Mouse (Mus musculus): Measurements from ENCODE around the gene C1qtnf4. TPM values are rescaled to one million over a fixed set of nuclear protein-coding genes. Genes with fewer than 3 reads are reported as not detected.
A peak's percentile ranks its signal among the peaks of the same experiment; 100 is the strongest.
"Not testable (repeated sequence)": the region's sequence is repeated elsewhere in the genome, so short reads cannot be mapped to it uniquely, and the experiment has no call there.

Gene C1qtnf4
- polyA plus RNA-seq, 1 experiment from 2014 or later = 1.6 TPM

DNA sequence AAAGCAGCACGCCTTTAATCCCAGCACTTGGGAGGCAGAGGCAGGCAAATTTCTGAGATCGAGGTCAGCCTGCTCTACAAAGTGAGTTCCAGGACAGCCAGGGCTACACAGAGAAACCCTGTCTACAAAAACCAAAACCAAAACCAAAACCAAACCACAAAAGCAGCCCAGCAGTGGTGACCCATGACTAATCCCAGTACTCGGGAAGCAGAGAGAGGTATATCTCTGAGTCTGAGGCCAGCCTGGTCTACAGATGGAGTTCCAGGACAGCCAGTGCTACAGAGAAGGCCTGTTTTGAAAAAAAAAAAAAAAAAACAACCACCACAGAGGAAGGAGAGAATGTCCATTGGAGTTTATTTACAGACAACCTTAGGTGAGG is 8.6 kb downstream of the C1qtnf4 start:
- 0 out of 2 replicates have a peak overlapping the region, but pooled peaks have one; percentile 20 for H3K9ac ChIP-seq (ENCODE audit: low read depth, low read length)
- H3K9me3 ChIP-seq (replicated peaks; ENCODE audit: control insufficient read depth, low read length); ATAC-seq (ENCODE audit: low read depth): not testable (repeated sequence)
- WGBS (ENCODE audit: insufficient replicate concordance) = 24% methylated on average over 3 of the region's 3 CpGs
- peak overlapping the region; percentile 23 for H3K4me3 ChIP-seq (ENCODE audit: low read depth, low read length)
- H3K27me3 ChIP-seq (ENCODE audit: control insufficient read depth, insufficient read depth, low read depth, low read length) = peaks cover 12% of the 10 kb centered on the region
- peak overlapping the region; percentile 55 for H3K4me2 ChIP-seq (ENCODE audit: low read depth, low read length)
- peaks cover 19% of the 10 kb centered on the region for H3K36me3 ChIP-seq (ENCODE audit: control insufficient read depth, insufficient read depth)
- peaks cover 45% of the 10 kb centered on the region for H3K4me1 ChIP-seq (ENCODE audit: control insufficient read depth, low read depth, low read length)
- peak overlapping the region; percentile 86 for H3K27ac ChIP-seq (ENCODE audit: low read length)

DNA sequence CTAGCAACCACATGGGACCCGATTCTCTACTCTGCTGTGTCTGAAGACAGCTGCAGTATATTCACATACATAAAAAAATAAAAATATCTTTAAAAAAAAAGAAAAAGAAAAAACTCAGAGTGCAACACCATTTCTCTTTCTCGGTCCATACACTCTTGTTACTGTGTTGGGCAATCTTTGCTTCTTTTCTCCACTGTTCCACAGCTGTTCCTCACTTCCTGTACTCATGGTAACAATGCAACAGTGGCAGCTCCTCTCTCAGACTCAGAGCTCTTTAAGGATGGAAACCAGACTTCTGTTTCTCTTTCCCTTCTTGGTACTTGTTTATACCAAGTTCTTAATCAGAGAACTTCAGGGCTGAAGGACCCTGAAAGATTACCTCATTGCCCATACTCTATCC is 17.7 kb downstream of the C1qtnf4 start:
- ATAC-seq (ENCODE audit: low read depth) = no peak

DNA sequence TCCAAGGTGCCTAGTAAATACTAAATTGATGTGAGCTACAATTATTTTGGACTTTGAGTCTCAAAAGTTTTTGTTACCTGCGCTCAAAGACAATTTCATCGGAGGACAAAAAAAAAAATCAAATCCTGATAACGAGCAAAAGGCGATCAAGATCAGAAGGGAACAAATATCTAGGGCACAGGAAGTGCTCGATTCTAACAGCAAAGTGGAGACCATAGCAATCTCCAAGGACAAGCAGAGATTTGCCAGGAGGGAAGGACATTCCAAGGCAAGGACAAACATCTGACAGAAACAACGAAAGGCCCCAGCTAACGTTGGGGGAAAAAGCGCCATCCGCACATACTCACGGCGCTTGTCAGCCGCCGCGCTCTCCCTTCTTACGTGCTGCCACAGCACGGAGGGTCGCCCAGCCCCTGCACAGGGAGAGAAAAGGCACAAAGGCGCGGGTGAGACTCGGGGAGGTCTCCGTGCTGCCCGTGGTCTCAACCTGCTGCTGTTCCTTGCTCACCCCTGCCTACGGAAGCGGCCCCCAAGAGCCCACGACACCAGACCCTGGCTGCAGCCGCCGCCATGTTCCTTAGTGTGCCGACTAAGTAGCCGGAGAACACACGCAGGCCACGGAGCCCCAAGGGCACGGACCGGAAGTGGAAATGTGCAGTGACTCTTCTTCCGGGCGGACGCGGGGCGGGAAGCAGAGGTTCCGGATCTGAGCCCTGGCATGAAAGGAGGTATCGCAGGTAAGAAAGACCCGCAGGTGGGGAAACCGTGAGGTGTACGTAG is 18.6 kb downstream of the C1qtnf4 start, which contains the start of the genes Kbtbd4 and Ndufs3:
TSS of gene Kbtbd4 (plus strand) at position 665 of the 780 bp plus-strand sequence.
TSS of gene Ndufs3 (minus strand) at position 752 of the 780 bp plus-strand sequence.
- Histone ChIP-seq H3K36me3 (ENCODE audit: control insufficient read depth, insufficient read depth) (peaks cover 21% of the 10 kb centered on the region), H3K27ac (ENCODE audit: low read length) (peak within 1 kb of the TSS; percentile 90), H3K4me1 (ENCODE audit: control insufficient read depth, low read depth, low read length) (peaks cover 19% of the 10 kb centered on the region), H3K9me3 (replicated peaks; ENCODE audit: control insufficient read depth, low read length) (no peaks in the 10 kb centered on the region), H3K4me2 (ENCODE audit: low read depth, low read length) (peak within 1 kb of the TSS; percentile 73), H3K4me3 (ENCODE audit: low read depth, low read length) (peak within 1 kb of the TSS; percentile 87), H3K9ac (ENCODE audit: low read depth, low read length) (peak within 1 kb of the TSS; percentile 94), H3K27me3 (ENCODE audit: control insufficient read depth, insufficient read depth, low read depth, low read length) (no peaks in the 10 kb centered on the region)
- ATAC-seq (ENCODE audit: low read depth) = peak; percentile 96
- under 1% methylated on average over 43 of the region's 43 CpGs for WGBS (ENCODE audit: insufficient replicate concordance)

More for the DNA sequence above, 17.7 kb downstream of the C1qtnf4 start:
- Histone ChIP-seq H3K27me3 (ENCODE audit: control insufficient read depth, insufficient read depth, low read depth, low read length) (no peaks in the 10 kb centered on the region), H3K9ac (ENCODE audit: low read depth, low read length) (peak overlapping the region; percentile 94), H3K27ac (ENCODE audit: low read length) (no peak overlapping the region), H3K4me1 (ENCODE audit: control insufficient read depth, low read depth, low read length) (peaks cover 19% of the 10 kb centered on the region), H3K36me3 (ENCODE audit: control insufficient read depth, insufficient read depth) (peaks cover 18% of the 10 kb centered on the region), H3K4me3 (ENCODE audit: low read depth, low read length) (peak overlapping the region; percentile 87), H3K9me3 (replicated peaks; ENCODE audit: control insufficient read depth, low read length) (no peaks in the 10 kb centered on the region), H3K4me2 (ENCODE audit: low read depth, low read length) (peak overlapping the region; percentile 73)
- 59% methylated on average over 2 of the region's 2 CpGs for WGBS (ENCODE audit: insufficient replicate concordance)

DNA sequence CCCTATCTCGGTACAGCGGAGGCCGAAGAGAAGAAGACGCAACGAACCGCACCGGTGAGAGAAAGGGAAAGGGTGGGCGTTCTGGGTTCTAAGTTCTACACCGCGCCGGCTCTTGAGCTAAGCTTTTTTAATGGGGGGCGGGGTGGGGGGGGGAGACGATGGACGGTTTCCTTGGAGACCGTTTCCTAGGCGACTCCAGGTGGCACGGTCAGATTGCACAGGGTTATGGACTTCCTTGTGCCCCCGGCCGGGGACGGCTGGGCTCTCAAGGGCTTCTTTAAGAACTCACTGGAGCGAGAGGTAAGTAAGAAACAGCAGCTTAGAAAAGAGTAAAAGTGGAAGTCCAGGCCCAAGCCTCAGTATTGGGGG is 19.2 kb downstream of the C1qtnf4 start:
- Histone ChIP-seq H3K4me1 (ENCODE audit: control insufficient read depth, low read depth, low read length) (peaks cover 19% of the 10 kb centered on the region), H3K27ac (ENCODE audit: low read length) (peak overlapping the region; percentile 90), H3K4me2 (ENCODE audit: low read depth, low read length) (peak overlapping the region; percentile 73), H3K4me3 (ENCODE audit: low read depth, low read length) (peak overlapping the region; percentile 87), H3K36me3 (ENCODE audit: control insufficient read depth, insufficient read depth) (peaks cover 27% of the 10 kb centered on the region), H3K27me3 (ENCODE audit: control insufficient read depth, insufficient read depth, low read depth, low read length) (no peaks in the 10 kb centered on the region), H3K9me3 (replicated peaks; ENCODE audit: control insufficient read depth, low read length) (no peaks in the 10 kb centered on the region), H3K9ac (ENCODE audit: low read depth, low read length) (peak overlapping the region; percentile 94)
- WGBS (ENCODE audit: insufficient replicate concordance) = under 1% methylated on average over 21 of the region's 21 CpGs
- ATAC-seq (ENCODE audit: low read depth) = peak; percentile 47

DNA sequence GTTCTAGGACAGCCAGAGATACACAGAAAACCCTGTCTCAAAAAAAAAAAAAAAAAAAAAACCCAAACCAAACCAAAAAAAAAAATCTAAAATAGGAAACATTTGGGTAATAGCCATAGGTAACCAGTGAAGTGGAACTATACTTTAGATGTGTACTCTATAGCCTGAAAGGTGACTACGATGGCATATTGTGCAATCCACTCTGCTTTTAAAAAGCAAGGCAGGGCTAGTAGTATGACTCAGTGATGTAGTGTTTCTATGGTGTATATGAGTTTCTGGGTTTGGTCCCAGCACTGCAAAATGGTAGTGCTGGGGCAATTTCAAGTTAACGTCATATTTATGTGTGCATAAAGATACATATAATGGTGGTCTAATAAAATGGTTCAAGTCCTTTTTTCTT is 21.1 kb downstream of the C1qtnf4 start:
- whole genome bisulfite sequencing (ENCODE audit: insufficient replicate concordance) = 74% methylated on average over 2 of the region's 2 CpGs
- H3K27me3 ChIP-seq (ENCODE audit: control insufficient read depth, insufficient read depth, low read depth, low read length) = no peaks in the 10 kb centered on the region
- no peak overlapping the region for H3K9ac ChIP-seq (ENCODE audit: low read depth, low read length)
- peaks cover 19% of the 10 kb centered on the region for H3K4me1 ChIP-seq (ENCODE audit: control insufficient read depth, low read depth, low read length)
- no peak for ATAC-seq (ENCODE audit: low read depth)
- no peaks in the 10 kb centered on the region for H3K9me3 ChIP-seq (replicated peaks; ENCODE audit: control insufficient read depth, low read length)
- H3K36me3 ChIP-seq (ENCODE audit: control insufficient read depth, insufficient read depth) = peaks cover 36% of the 10 kb centered on the region
- H3K4me3 ChIP-seq (ENCODE audit: low read depth, low read length) = no peak overlapping the region
- no peak overlapping the region for H3K27ac ChIP-seq (ENCODE audit: low read length)
- no peak overlapping the region for H3K4me2 ChIP-seq (ENCODE audit: low read depth, low read length)

DNA sequence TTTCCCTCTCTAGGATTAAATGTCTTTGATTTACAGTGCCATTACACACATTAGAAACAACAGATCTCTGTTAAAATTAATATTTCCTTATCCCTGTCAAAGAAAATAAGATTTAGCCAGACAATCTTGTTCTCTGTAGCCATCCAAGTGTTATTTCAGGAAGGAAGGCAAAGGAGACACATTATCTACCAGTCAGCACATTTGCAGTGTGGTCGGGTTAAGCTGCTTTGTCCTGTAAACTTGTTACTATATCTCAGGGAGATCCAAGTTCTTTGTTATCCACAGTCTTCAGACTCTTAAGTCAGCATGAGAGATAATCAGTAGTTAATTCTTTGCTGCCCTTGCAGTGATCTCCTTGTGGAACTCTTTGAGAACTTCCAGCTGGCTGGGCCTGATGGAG is 25.2 kb downstream of the C1qtnf4 start:
- no peak overlapping the region for H3K9ac ChIP-seq (ENCODE audit: low read depth, low read length)
- WGBS (ENCODE audit: insufficient replicate concordance) = 32% methylated on average over 1 of the region's 1 CpGs
- H3K4me2 ChIP-seq (ENCODE audit: low read depth, low read length) = no peak overlapping the region
- H3K27ac ChIP-seq (ENCODE audit: low read length) = no peak overlapping the region
- H3K4me3 ChIP-seq (ENCODE audit: low read depth, low read length) = no peak overlapping the region
- peaks cover 31% of the 10 kb centered on the region for H3K36me3 ChIP-seq (ENCODE audit: control insufficient read depth, insufficient read depth)
- no peak for ATAC-seq (ENCODE audit: low read depth)
- peaks cover 11% of the 10 kb centered on the region; the same call in 1 of the 2 replicates for H3K4me1 ChIP-seq (ENCODE audit: control insufficient read depth, low read depth, low read length)
- no peaks in the 10 kb centered on the region for H3K9me3 ChIP-seq (replicated peaks; ENCODE audit: control insufficient read depth, low read length)
- H3K27me3 ChIP-seq (ENCODE audit: control insufficient read depth, insufficient read depth, low read depth, low read length) = no peaks in the 10 kb centered on the region

DNA sequence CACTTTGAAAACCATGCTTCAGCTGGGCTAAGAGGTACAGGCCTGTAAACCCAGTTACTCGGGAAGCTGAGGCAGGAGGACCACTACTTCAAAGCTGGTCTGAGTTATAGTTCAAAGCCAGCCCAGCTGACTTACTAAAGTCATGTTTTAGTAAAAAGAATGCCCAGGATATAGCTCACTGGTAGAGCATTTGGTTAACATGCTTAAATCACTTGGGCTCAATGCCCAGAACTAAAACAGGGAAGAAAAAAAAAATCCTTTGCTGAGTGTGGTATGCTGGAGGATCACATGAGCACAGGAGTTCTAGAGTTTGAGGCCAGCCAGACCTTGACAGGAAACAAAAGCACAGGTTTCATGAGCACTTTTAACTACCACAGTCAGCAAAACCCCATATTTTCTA is 26.0 kb downstream of the C1qtnf4 start:
- no peak for ATAC-seq (ENCODE audit: low read depth)

DNA sequence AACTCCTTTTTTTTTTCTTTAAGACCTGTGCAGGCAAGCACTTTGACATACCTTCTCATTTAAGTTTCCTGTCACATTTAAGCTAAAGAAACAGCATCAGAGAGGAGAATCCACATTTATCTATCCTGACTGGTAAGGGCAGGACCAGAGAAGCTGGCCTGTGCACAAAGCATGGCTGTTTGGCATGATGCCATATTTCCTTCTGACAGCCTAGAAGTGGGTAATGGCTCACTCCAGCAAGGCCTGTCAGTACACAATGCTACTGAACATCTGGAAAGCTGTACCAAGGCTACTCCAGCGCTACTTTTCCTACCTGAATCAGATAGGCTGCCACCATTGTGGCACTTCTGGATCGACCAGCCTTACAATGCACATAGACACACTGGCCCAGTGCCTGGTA is 28.0 kb downstream of the C1qtnf4 start:
- peaks cover 24% of the 10 kb centered on the region for H3K36me3 ChIP-seq (ENCODE audit: control insufficient read depth, insufficient read depth)
- WGBS (ENCODE audit: insufficient replicate concordance) = 82% methylated on average over 2 of the region's 2 CpGs
- H3K9ac ChIP-seq (ENCODE audit: low read depth, low read length) = no peak overlapping the region
- H3K4me3 ChIP-seq (ENCODE audit: low read depth, low read length) = no peak overlapping the region
- H3K4me2 ChIP-seq (ENCODE audit: low read depth, low read length) = no peak overlapping the region
- H3K4me1 ChIP-seq (ENCODE audit: control insufficient read depth, low read depth, low read length) = peaks cover 29% of the 10 kb centered on the region
- H3K27me3 ChIP-seq (ENCODE audit: control insufficient read depth, insufficient read depth, low read depth, low read length) = no peaks in the 10 kb centered on the region
- H3K9me3 ChIP-seq (replicated peaks; ENCODE audit: control insufficient read depth, low read length) = no peaks in the 10 kb centered on the region
- ATAC-seq (ENCODE audit: low read depth) = no peak
- H3K27ac ChIP-seq (ENCODE audit: low read length) = no peak overlapping the region

More for the DNA sequence above, 26.0 kb downstream of the C1qtnf4 start:
- no peak overlapping the region for H3K4me3 ChIP-seq (ENCODE audit: low read depth, low read length)
- no peak overlapping the region for H3K27ac ChIP-seq (ENCODE audit: low read length)
- H3K9ac ChIP-seq (ENCODE audit: low read depth, low read length) = no peak overlapping the region
- H3K9me3 ChIP-seq (replicated peaks; ENCODE audit: control insufficient read depth, low read length) = no peaks in the 10 kb centered on the region
- H3K27me3 ChIP-seq (ENCODE audit: control insufficient read depth, insufficient read depth, low read depth, low read length) = no peaks in the 10 kb centered on the region
- 61% methylated on average over 1 of the region's 1 CpGs for WGBS (ENCODE audit: insufficient replicate concordance)
- peaks cover 18% of the 10 kb centered on the region for H3K4me1 ChIP-seq (ENCODE audit: control insufficient read depth, low read depth, low read length)
- no peak overlapping the region for H3K4me2 ChIP-seq (ENCODE audit: low read depth, low read length)
- peaks cover 31% of the 10 kb centered on the region for H3K36me3 ChIP-seq (ENCODE audit: control insufficient read depth, insufficient read depth)

DNA sequence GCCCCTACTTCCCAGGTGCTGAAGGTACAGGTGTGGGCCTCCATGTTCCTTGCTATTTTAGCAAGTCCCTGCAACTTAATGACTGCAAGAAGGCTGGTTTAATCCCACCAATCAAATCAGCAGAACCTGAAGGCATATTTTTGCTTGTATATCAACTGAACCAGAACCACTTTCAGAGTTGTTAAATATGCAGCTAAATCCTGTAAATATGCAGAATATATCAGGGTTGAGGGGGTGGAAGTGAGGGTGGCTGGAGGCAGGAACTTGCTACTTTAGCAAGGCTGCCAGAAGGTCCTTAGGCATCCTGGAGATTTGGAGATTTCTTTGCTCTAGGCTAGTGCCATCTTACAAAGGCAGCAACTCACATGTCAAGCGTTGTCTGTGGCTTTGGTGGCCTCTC is 29.9 kb downstream of the C1qtnf4 start:
- Histone ChIP-seq H3K9me3 (replicated peaks; ENCODE audit: control insufficient read depth, low read length) (no peaks in the 10 kb centered on the region), H3K9ac (ENCODE audit: low read depth, low read length) (no peak overlapping the region; the same call in 1 of the 2 replicates), H3K27ac (ENCODE audit: low read length) (no peak overlapping the region), H3K4me3 (ENCODE audit: low read depth, low read length) (no peak overlapping the region), H3K4me2 (ENCODE audit: low read depth, low read length) (0 out of 2 replicates have a peak overlapping the region, but pooled peaks have one; percentile 99), H3K27me3 (ENCODE audit: control insufficient read depth, insufficient read depth, low read depth, low read length) (no peaks in the 10 kb centered on the region), H3K36me3 (ENCODE audit: control insufficient read depth, insufficient read depth) (0 out of 2 replicates have a peak, but pooled peaks cover 8% of the 10 kb centered on the region), H3K4me1 (ENCODE audit: control insufficient read depth, low read depth, low read length) (peaks cover 29% of the 10 kb centered on the region)
- no peak for ATAC-seq (ENCODE audit: low read depth)
- 61% methylated on average over 1 of the region's 1 CpGs for WGBS (ENCODE audit: insufficient replicate concordance)

All from liver, embryonic 16.5 days (tissue).